ENCODE assay signal across 36 mouse cellular contexts in the genomic region with DNA sequence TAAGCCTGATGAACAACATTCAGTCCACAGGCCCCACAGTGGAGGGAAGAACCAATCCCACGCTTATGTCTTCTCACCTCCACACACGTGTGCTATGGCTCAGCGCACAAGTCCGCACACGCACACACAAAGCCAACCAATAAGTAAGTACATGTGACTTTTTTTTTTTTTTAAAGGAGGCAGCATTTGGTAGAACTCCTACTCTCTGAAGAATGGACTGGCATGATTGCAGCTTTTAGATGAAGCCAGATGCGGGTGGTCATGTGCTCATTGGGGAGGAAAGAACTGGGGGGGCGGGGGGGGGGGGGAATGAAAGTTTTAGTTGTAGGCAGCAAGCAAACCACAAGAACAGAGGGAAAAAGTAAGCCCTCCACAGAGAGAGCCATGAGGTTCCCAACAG. TPM values are rescaled to one million over a fixed set of nuclear protein-coding genes. Genes with fewer than 3 reads are reported as not detected.
"Had no signal": no experiment of that assay in that cellular context is flagged by ENCODE, and none has a peak within 500 bp of the region (broad histone marks: within the 10 kb centered on the region; RNA-seq: fewer than 3 reads in every experiment).

No protein-coding gene starts in this region.

- H3K27ac ChIP-seq: heart, adult 2 months; hindbrain, embryonic 10.5 days; hindbrain, embryonic 12.5 days; hindbrain, embryonic 14.5 days; intestine, embryonic 15.5 days; left cerebral cortex, adult 2 months; limb, embryonic 10.5 days; limb, embryonic 12.5 days; liver, embryonic 13.5 days had no signal

- H3K27me3 ChIP-seq: intestine, embryonic 15.5 days; limb, embryonic 12.5 days had no signal

- H3K9ac ChIP-seq: forebrain, postnatal 0 days; hindbrain, embryonic 12.5 days; hindbrain, embryonic 14.5 days; intestine, embryonic 15.5 days; limb, embryonic 12.5 days; liver, embryonic 13.5 days had no signal

- H3K4me2 ChIP-seq: heart, embryonic 11.5 days; hindbrain, embryonic 12.5 days; hindbrain, embryonic 14.5 days; intestine, embryonic 15.5 days; limb, embryonic 12.5 days; liver, embryonic 11.5 days; liver, embryonic 13.5 days had no signal

- ATAC-seq: forebrain, postnatal 0 days; hindbrain, embryonic 16.5 days; inflammation-experienced regulatory T-cells, adult 6 months; intestine, embryonic 15.5 days; intestine, postnatal 0 days had no signal

- H3K4me3 ChIP-seq: heart, adult 2 months; hindbrain, embryonic 10.5 days; hindbrain, embryonic 12.5 days; intestine, embryonic 15.5 days; left cerebral cortex, adult 2 months; limb, embryonic 10.5 days; limb, embryonic 12.5 days; liver, embryonic 13.5 days had no signal

- H3K4me1 ChIP-seq: liver, embryonic 13.5 days had no signal

- H3K36me3 ChIP-seq: hindbrain, embryonic 10.5 days; hindbrain, embryonic 12.5 days; intestine, embryonic 15.5 days; limb, embryonic 10.5 days; limb, embryonic 12.5 days; liver, embryonic 13.5 days had no signal

- DNase-seq: forebrain, postnatal 0 days; gastrocnemius, postnatal 14 days; gastrocnemius, postnatal 36 days; heart, adult 11 months; heart, adult 2 months; heart, postnatal 10 days; heart, postnatal 4 days; kidney, adult 18-20 months; kidney, adult 8-10 months; kidney, postnatal 10 days; kidney, postnatal 25 days; kidney, postnatal 4 days; liver; liver, embryonic 13.5 days had no signal

- H3K9me3 ChIP-seq: intestine, embryonic 15.5 days; limb, embryonic 10.5 days had no signal

RNA-seq across cellular contexts. Expression of gene Cpn2, which starts 59.3 kb away (rescaled TPM):
- total RNA-seq: forebrain, postnatal 0 days; gastrocnemius, postnatal 14 days; gastrocnemius, postnatal 36 days; heart, postnatal 4 days; layer of hippocampus, postnatal 14 days; left cerebral cortex, adult 2 months; left cerebral cortex, postnatal 14 days; left cerebral cortex, postnatal 36 days had no signal
- polyA plus RNA-seq: forebrain, postnatal 0 days; frontal cortex, adult 2 months; gonadal fat pad, adult 2 months; heart, embryonic 11.5 days; heart, embryonic 14.5 days; heart, embryonic 16.5 days; hindbrain, embryonic 10.5 days; hindbrain, embryonic 12.5 days; hindbrain, embryonic 14.5 days; hindbrain, embryonic 16.5 days; inflammation-experienced regulatory T-cells, adult 6 months; kidney, embryonic 14.5 days; kidney, embryonic 16.5 days; limb, embryonic 10.5 days; limb, embryonic 12.5 days; limb, embryonic 14.5 days had no signal
